Mouse (Mus musculus): ENCODE data around the gene 0610010F05Rik. TPM values are rescaled to one million over a fixed set of nuclear protein-coding genes. Genes with fewer than 3 reads are reported as not detected.
"Not testable (repeated sequence)": the region's sequence is repeated elsewhere in the genome, so short reads cannot be mapped to it uniquely, and the experiment has no call there.

0610010F05Rik gene
- total RNA-seq, 2 experiments from 2014 or later: 11.0 to 12.5 TPM

DNA sequence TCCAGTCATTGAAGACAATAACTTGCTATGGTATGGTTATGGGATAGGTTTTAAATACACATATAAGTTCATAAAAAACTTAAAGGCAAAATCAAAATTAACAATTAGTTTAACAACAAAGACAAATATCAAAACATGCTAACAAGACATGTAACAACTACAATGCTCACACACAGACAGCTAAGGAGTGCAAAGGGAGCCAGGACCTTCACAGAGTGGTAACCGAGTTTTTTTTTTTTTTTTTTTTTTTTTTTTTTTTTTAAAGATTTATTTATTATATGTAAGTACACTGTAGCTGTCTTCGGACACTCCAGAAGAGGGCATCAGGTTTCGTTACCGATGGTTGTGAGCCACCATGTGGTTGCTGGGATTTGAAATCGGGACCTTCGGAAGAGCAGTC is 26.1 kb downstream of the 0610010F05Rik start:
- DNase-seq; intact Hi-C loops (cut with DNase I): not testable (repeated sequence)

GRCm38 (mm10) chr11:23570130-23570529 is 63.3 kb downstream of the 0610010F05Rik start:
- no peak for DNase-seq
- intact Hi-C loops (cut with DNase I): no loop called here

- intact Hi-C loops (cut with DNase I): loop anchor here (5.0 kb wide), 2 partner anchors 68 to 578 kb away; partner anchors contain the start of gene Ahsa2
- peak; percentile 66 to 79 for DNase-seq
Measured at GRCm38 (mm10) chr11:23565761-23566160, 67.7 kb downstream of the 0610010F05Rik start.

DNA sequence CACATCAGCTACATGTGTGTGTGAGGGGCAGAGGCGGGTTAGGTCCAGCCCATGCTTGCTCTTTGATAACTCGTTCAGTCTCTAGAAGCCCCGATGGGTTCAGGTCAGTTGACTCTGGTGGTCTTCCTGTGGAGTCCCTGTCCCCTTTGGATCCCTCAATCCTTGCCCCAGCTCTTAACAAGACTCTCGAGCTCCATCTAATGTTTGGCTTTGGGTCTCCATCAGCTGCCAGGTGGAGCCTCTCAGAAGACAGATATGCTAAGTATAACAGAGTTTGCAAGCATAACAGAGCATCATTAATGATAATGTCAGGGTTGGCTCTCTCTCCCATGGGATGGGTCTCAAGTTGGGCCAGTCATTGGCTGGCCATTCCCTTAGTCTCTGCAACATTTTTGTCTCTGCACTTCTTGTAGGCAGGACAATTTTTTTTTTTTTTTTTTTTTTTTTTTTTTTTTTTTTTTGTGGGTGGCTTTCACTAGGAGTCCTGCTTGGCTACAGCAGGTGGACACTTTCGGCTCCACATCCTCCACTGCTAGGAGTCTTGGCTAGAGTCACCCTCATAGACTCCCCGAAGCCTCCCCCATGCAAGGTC is 76.3 kb downstream of the 0610010F05Rik start:
- intact Hi-C loops (cut with DNase I): no loop called here
- DNase-seq: no peak

DNA sequence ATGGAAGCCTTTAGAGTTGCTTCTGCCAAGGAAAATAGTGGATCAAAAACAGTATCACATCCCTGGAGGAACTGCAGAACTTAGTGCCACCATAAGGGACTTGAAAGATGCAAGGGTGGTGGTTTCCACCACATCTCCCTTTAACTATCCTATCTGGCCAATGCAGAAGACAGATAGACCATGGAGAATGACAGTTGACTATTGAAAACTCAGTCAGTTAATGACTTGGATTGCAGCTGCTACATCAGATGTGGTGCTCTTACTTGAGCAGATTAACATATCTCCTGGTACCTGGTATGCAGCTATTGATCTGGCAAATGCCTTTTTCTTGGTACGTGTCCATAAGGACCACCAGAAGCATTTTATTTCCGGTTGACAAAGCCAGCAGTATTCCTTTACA is 96.0 kb downstream of the 0610010F05Rik start:
- DNase-seq: no peak
- intact Hi-C loops (cut with DNase I): no loop called here

DNA sequence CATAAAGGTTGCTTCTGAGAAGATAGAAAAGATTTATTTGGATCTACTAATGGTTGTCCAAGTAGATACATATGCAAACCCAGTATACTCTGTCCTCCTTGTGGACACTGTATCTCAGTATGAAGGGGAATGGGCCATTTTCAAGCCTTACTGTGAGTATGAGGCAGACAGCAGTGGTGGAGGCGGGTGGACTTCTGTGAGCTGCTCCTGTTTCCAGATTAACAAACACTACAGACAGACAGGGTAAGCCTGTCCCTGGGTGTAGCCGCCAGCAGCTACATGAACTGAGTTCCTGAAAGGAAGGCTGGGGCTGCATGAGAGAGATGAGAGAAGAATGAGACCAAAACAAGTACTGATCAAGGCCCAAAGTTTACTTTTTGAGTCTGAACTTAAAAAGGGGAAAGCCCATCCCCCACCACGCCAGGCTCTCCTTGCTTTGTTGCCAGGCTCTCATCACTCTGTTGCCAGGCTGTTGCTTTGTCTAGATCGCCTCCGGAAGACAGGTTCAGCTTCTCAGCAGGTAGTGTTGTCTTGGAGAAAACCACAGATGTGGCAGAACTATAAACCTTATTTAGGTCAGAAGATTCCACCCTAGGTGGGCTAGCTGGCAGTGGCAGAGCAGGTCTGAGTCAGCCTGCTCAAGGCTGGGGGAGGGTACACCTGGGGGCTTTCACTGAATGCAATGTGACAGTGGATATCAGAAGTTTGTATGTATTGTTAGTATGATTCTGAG is 112.8 kb downstream of the 0610010F05Rik start, which contains the start of gene 1700093K21Rik:
TSS of gene 1700093K21Rik (minus strand) at position 683 of the 733 bp plus-strand sequence.
- intact Hi-C loops (cut with DNase I): no loop called here
- DNase-seq: no peak

DNA sequence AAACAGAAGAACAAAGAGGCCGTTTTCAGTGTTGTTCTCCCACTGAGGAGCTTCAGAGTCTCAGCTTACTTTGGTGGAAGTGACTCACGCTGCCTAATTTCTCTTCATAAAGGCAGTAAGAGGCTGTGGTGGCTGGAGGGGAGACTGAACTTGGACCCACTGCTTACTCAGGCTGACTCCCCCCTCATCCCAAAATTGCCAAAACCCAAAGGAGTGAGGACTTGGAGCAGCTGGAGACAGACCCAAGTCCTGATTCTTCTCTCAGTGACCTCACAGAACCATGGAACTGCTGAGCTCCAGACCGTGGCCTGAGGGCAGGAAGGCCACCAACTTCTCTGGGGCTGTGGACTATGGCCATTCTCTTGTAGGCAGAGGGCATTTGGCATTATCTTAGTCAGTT is 114.5 kb downstream of the 0610010F05Rik start:
- DNase-seq: no peak
- intact Hi-C loops (cut with DNase I): no loop called here

DNA sequence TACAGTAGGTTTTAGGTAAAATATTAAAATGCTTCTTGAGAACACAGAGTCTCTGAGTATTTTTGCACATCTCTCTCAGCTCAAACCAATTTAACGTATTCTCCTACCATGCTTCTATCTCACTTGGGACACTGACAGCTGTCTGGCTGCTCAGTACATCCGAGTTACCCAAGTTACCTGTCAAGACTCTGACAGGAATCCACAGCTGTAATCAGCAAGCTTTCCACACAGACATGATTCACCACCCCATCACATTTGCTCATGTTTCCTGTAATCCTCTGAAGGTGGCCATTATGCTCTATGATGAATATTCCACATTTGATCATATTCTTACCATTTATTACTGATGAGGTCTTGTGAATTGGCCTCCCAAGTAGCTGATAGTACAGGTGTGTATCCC is 118.1 kb downstream of the 0610010F05Rik start:
- intact Hi-C loops (cut with DNase I): no loop called here
- no peak for DNase-seq

Other genes with a start within 250 kb of the 0610010F05Rik start
- 10 to 100 TPM; 43.4 to 63.0 TPM for gene Ahsa2, start 135.6 kb downstream of the 0610010F05Rik start, total RNA-seq (2021)
- not detected for gene 1700093K21Rik, start 112.5 kb downstream of the 0610010F05Rik start, total RNA-seq (2021)
- 10 to 100 TPM in 1 of 2 experiments, 1 to 10 TPM in 1; 8.8 to 12.8 TPM for gene Pus10, start 32.0 kb upstream of the 0610010F05Rik start, total RNA-seq (2021)
- gene Pex13, start 32.3 kb upstream of the 0610010F05Rik start, total RNA-seq (2021): 10 to 100 TPM; 27.0 to 31.2 TPM
- 1 to 10 TPM; 8.1 to 8.5 TPM for gene Rel, start 137.3 kb upstream of the 0610010F05Rik start, total RNA-seq (2021)

Data from heart, postnatal 36 days (tissue).